Mouse (Mus musculus): ENCODE data around the gene Glrx5. TPM values are rescaled to one million over a fixed set of nuclear protein-coding genes. Genes with fewer than 3 reads are reported as not detected.

Glrx5 gene
- polyA plus RNA-seq, 1 experiment from 2014 or later: 312 TPM

DNA sequence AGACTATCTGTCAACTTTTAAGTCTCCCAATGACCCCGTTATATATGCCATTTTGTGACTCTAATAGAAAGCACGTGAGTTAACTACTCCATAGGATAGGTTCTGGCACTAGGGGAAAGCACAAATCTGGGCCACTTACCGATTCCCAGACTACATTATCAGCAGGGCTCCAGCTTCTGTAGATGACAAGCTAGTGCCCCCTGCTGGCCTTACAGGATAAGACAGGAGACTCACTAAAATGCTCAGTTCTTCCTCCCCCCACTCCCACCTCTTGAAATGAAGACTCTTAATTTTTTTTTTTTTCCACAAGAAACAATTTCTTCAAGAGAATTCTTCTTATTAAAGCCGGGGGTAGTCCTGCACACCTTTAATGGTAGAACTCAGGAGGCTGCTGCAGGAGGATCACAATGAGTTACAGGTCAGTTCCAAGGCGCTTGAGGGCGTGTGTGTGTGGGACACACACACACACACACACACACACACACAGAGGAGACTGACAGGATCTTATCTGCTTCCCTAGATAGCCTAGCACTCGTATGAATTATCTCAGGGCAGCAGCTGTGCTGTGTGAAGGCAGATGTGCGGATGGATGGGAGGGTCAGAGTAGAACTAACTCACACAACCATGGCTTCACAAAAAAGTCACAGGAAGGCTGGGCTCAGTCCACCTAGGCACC is 7.1 kb upstream of the Glrx5 start:
- no peak for DNase-seq (ENCODE audit: low spot score)
- Histone ChIP-seq H3K4me1 (peaks cover 11% of the 10 kb centered on the region; the same call in 1 of the 2 replicates), H3K27ac (no peak overlapping the region), H3K27me3 (ENCODE audit: insufficient read depth, poor library complexity, severe bottlenecking) (no peaks in the 10 kb centered on the region), H3K36me3 (peaks cover 26% of the 10 kb centered on the region), H3K9me3 (peaks cover 12% of the 10 kb centered on the region; the same call in 1 of the 2 replicates), H3K4me3 (no peak overlapping the region)
- 39% methylated on average over 8 of the region's 8 CpGs for WGBS

DNA sequence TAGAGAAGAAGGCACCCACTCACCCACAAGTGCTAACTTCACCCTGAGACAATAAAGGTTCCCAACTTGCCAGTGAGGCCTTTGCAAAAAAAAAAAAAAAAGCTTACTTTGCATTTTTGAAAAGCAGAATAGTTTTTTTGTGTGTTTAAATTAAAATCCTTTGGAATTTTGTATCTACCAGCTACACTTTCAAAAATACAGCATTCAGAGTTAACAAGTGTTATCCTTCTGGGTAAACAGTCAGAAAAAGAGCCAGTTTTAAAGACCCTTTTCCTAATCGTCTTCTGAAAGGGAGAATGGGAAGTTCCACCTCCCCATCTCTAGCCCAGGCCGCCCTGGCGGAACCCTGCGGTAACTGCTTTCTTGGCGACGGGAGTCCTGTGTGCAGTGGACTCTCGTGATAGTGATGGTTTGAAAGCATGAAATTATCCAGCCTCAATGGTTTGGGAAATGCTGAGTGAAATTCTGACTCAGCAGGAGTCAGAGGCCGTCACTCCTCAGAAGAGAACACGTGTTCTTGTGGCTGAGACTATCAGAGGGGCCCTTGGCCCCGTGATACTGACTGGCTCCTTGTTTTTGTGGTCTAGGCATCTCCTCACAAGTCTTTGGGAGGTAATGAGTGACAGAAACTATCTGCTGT is 6.4 kb upstream of the Glrx5 start:
- Histone ChIP-seq H3K4me1 (peaks cover 17% of the 10 kb centered on the region), H3K27ac (no peak overlapping the region), H3K9me3 (peaks cover 12% of the 10 kb centered on the region; the same call in 1 of the 2 replicates), H3K4me3 (no peak overlapping the region), H3K36me3 (peaks cover 26% of the 10 kb centered on the region), H3K27me3 (ENCODE audit: insufficient read depth, poor library complexity, severe bottlenecking) (no peaks in the 10 kb centered on the region)
- no peak for DNase-seq (ENCODE audit: low spot score)
- WGBS: 51% methylated on average over 10 of the region's 10 CpGs

DNA sequence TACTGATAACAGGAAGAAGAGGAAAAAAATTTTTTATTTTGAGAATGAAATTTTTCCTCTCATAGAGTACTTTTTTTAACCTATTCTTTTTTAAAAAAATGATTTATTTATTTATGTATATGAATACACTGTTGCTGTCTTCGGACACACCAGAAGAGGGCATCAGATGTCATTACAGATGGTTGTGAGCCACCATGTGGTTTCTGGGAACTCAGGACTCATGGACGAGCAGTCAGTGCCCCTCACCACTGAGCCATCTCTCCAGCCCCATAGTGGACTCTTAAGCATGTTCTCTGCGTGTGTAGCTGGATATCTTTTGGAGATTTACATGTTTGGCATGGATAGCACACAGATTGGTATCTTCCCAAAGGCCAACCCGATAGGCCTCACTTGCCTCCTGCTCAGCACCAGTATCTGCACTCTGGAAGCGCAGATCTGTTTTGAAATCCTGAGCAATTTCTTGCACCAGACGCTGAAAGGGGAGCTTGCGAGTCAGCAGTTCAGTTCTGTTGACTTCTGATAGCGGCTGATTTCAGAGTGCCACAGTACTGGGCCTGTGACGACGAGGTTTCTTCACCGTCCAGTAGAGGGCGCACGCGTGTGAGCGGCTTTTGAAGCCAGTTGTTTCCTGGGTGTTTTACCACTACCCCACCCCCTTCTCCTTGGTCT is 5.0 kb upstream of the Glrx5 start:
- WGBS: 28% methylated on average over 15 of the region's 15 CpGs
- H3K27me3 ChIP-seq (ENCODE audit: insufficient read depth, poor library complexity, severe bottlenecking): no peaks in the 10 kb centered on the region
- H3K36me3 ChIP-seq: peaks cover 26% of the 10 kb centered on the region
- peaks cover 8% of the 10 kb centered on the region for H3K4me1 ChIP-seq
- no peak overlapping the region for H3K27ac ChIP-seq
- DNase-seq (ENCODE audit: low spot score): peak; percentile 93
- peaks cover 12% of the 10 kb centered on the region; the same call in 1 of the 2 replicates for H3K9me3 ChIP-seq
- no peak overlapping the region for H3K4me3 ChIP-seq

DNA sequence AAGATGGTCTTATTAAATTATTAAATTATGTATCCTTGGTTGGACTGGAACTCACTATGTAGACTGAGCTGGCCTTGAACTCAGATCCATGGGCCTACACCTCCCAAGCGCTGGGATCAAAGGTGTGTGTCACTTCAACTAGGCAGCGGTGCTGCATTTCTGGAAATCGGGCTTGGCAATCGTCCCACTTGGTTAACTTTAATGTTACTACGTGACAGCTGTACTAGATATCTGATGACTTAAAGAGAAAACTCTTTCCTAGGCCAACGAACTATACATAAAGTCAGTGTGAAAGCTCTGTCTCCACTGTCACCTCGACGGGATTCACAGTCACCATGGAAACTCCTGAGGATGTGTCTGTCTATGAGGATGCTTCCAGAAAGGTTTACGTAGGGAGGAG is 2.6 kb upstream of the Glrx5 start:
- Histone ChIP-seq H3K4me1 (peaks cover 25% of the 10 kb centered on the region), H3K4me3 (no peak overlapping the region), H3K27me3 (ENCODE audit: insufficient read depth, poor library complexity, severe bottlenecking) (no peaks in the 10 kb centered on the region), H3K36me3 (peaks cover 16% of the 10 kb centered on the region), H3K27ac (no peak overlapping the region), H3K9me3 (no peaks in the 10 kb centered on the region)
- DNase-seq (ENCODE audit: low spot score): no peak
- 92% methylated on average over 9 of the region's 9 CpGs for WGBS

DNA sequence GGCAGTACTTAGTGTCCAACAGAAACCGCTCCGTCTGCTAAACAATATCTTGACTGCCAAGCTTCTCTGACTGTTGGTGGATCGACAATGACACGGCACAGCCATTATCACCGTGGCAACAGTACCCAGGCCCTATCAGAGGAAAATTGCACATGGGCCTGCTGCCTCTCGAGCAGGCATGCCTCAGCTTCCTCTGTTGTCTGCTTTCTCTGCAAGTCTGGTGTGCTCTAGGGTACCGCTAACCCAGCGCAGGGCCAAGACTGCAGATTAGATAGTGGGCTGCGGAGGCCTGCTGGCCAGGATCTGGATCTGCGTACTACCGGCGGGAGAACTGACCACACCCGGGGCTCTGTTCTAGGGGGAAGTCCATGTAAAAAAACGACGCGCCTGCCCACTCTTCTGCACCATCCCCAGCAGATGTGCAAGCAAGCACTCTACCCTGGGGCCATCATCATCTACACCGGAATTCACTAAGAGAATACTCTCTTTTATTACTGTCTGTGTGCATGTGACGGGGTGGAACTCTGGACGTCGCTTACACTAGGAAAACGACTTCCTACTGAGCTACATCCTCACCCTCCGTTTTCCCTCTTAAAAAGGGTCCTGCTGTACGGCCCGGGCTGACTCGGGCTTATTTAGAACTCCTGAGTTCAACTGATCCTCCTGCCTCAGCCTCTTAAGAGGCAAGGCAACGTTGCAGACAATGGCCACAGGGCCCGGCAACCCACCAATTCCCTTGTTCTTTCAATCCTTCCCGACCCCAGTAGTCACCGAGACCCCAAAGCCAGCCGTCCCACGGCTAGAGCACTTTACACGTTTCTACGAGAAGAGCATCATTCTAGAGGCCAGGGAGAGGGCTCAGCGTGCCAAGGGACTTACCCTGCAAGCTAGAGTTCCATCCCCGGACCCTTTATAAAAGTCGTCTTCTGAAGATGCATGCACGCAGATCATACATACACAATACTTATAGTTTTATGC is 1.1 kb upstream of the Glrx5 start:
- Histone ChIP-seq H3K27ac (peak overlapping the region; percentile 93), H3K27me3 (ENCODE audit: insufficient read depth, poor library complexity, severe bottlenecking) (no peaks in the 10 kb centered on the region), H3K4me1 (peaks cover 32% of the 10 kb centered on the region), H3K36me3 (peaks cover 19% of the 10 kb centered on the region), H3K9me3 (no peaks in the 10 kb centered on the region), H3K4me3 (peak overlapping the region; percentile 88)
- 5% methylated on average over 37 of the region's 37 CpGs for WGBS
- peak; percentile 89 for DNase-seq (ENCODE audit: low spot score)

DNA sequence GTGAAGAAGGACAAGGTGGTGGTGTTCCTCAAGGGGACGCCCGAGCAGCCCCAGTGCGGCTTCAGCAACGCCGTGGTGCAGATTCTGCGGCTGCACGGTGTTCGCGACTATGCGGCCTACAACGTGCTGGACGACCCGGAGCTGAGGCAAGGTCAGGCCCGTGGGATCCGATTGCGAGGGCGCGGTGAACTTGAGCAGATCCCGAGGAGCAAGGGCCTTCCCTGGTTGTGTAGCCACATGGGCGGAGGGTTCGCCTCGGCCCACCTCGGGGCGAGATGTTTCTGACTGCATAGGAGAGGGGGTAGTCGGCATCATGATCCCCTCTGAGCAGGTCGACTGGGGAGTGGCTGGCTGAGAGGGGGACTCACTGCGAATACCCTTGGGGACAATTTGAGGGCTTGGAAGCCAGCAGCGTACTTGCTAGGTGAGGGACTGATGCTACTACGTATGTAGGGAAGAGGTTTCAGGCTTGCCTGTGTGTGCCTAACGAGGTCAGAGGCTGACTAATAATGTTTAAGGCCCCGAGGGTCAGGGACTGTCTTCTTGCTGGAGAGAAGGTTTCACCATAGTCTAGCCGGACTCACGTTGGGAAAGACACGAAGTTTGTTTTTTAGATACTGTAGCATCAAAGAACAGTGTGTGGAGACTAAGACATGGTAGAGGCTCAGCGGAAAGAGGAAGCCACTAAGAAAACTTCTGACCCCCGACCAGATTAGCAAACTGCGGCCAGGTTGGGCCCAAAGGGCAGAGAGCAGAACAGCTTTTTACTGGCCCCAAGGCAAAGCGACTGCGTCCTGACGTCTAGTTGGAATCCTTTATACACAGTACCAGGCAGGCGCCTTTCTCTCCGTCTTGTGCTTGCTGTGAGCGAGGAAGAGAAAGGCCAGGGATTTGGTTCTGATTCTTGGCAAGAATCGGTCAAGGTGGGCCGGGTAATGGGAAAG is 616 bp downstream of the Glrx5 start:
- H3K27ac ChIP-seq: peak overlapping the region; percentile 93
- H3K4me1 ChIP-seq: peaks cover 39% of the 10 kb centered on the region
- 3% methylated on average over 45 of the region's 45 CpGs for WGBS
- H3K4me3 ChIP-seq: peak overlapping the region; percentile 88
- no peaks in the 10 kb centered on the region for H3K9me3 ChIP-seq
- no peaks in the 10 kb centered on the region for H3K27me3 ChIP-seq (ENCODE audit: insufficient read depth, poor library complexity, severe bottlenecking)
- H3K36me3 ChIP-seq: peaks cover 23% of the 10 kb centered on the region
- DNase-seq (ENCODE audit: low spot score): no peak

DNA sequence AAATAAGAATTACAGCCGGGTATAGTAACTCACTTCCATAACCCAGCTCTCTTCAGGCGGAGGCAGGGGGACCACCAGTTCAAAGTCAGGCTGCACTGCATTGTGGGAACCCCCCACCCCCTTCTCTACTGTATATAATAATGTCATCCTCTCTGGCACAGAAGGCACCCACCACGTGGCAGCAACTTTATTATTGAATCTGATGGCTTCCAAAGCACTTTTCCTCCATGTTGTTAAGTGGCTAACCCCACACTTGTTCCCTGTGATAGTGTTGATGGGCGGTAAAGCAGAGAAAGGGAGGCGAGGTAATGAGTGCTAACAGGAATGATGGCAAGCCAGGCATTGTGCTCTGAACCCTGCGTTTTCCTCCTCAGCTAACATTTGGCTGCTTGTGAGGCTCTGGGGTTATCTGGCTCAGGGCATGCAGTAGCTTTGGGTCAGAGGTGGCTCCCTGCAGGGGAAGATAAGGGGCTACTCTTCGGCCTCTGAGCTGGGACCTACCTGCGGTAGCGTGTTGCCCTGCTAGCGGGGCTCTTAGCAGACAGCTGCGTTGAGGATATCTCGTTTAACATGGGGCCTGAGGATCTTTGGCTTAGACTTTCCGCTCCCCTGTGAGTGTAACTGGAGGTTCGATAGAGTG is 1.8 kb downstream of the Glrx5 start:
- 23% methylated on average over 14 of the region's 14 CpGs for WGBS
- peak overlapping the region; percentile 93 for H3K27ac ChIP-seq
- H3K9me3 ChIP-seq: no peaks in the 10 kb centered on the region
- H3K4me1 ChIP-seq: peaks cover 50% of the 10 kb centered on the region
- no peaks in the 10 kb centered on the region for H3K27me3 ChIP-seq (ENCODE audit: insufficient read depth, poor library complexity, severe bottlenecking)
- peak overlapping the region; percentile 88 for H3K4me3 ChIP-seq
- DNase-seq (ENCODE audit: low spot score): peak; percentile 94
- peaks cover 19% of the 10 kb centered on the region for H3K36me3 ChIP-seq

DNA sequence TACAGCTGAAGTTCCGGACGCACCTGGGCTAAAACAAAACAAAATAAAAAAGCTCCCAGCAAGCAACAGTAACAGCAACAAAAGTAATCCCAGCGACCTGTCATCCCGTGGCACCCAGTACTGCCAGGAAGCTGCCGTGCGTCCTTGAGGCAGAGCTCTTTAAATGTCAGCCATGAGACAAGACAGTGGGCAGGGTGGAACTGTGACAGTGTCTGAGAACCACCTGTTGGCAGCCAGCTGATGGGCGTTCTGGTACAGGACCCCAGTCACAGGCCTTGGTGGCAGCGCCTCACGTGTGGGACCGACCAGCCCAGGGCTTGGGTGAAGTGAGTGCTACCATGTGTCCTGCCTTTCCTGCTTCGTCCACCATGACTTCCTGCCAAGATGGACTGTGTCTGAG is 5.7 kb downstream of the Glrx5 start:
- WGBS: 81% methylated on average over 11 of the region's 11 CpGs
- peak overlapping the region; percentile 5; the same call in 1 of the 2 replicates for H3K4me3 ChIP-seq
- H3K36me3 ChIP-seq: peaks cover 39% of the 10 kb centered on the region
- no peak for DNase-seq (ENCODE audit: low spot score)
- no peaks in the 10 kb centered on the region for H3K9me3 ChIP-seq
- H3K27ac ChIP-seq: peak overlapping the region; percentile 73
- peaks cover 54% of the 10 kb centered on the region for H3K4me1 ChIP-seq
- H3K27me3 ChIP-seq (ENCODE audit: insufficient read depth, poor library complexity, severe bottlenecking): no peaks in the 10 kb centered on the region

DNA sequence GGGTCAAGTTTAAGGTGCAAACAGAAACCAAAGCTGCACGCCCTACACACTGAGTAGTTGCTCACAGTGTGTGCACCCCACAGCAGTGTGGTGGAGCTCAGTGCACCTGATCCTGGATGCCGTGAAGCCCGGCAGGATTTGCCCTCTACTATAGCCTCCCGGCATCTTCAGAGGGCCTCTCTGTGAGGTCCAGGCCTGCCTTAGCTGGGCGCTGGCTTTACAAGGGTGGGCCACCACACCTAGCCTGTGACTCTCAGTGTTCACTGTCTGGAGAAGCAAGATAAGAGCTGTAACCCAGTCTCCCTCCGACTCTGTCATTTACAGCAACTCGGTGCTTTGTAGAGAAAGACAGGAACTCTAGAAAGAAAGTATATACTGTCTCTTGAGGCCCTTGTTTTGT is 6.4 kb downstream of the Glrx5 start:
- peaks cover 46% of the 10 kb centered on the region for H3K36me3 ChIP-seq
- WGBS: 45% methylated on average over 7 of the region's 7 CpGs
- H3K9me3 ChIP-seq: no peaks in the 10 kb centered on the region
- H3K4me1 ChIP-seq: peaks cover 47% of the 10 kb centered on the region
- peak overlapping the region; percentile 73; the same call in 1 of the 2 replicates for H3K27ac ChIP-seq
- peak; percentile 92 for DNase-seq (ENCODE audit: low spot score)
- no peaks in the 10 kb centered on the region for H3K27me3 ChIP-seq (ENCODE audit: insufficient read depth, poor library complexity, severe bottlenecking)
- H3K4me3 ChIP-seq: peak overlapping the region; percentile 5; the same call in 1 of the 2 replicates

DNA sequence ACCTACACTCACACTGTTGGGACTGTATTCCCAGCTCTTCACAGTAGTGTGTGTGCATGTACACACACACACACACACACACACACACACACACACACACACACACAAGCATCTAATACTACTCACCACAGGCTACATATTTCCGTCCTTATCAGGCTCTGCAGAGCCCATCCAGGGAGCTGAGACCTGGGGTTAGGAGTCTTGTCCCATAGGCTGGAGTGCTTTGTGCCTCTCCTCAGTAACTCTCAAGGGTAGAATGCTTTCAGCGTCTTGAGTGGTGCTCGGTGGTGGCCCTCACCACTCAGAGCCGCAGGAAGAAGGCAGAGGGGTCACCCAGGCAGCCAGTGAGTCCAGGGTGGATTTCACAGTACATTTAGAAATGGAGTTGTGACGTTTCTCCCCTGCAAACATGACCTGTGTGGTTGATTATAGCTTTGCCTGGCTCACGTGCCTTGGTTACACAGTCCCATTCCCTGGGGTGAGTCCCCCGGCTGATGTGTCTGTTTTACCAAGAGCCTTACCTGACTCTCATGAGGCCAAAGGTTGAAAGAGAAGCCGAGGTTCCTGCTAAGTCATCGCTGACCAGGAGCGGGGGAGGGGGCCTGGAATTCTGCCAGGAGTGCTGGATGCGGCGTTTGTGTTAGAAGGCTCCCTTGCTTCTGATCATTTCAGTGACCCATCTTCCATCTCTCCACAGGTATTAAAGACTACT is 7.2 kb downstream of the Glrx5 start:
- WGBS: 34% methylated on average over 12 of the region's 12 CpGs
- DNase-seq (ENCODE audit: low spot score): no peak

DNA sequence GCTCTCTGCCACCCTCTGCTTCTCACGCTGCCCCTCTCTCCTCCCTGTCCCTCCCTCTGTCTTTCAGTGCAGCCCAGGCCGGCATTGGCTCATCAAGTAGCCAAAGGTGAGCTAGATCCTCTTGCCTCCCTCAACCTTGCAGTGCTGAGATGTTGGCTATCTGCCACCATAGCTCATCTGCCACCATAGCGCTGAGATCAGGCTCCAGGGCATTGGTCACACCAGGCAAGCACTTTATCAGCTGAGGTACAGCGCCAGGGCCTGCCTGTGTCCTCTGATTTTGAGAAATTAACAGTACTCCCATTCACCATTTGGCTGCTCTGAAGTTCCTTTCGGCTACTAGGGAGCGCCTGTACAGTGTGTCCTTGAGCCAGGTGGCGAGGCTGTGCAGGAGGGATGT is 8.5 kb downstream of the Glrx5 start:
- no peak overlapping the region for H3K4me3 ChIP-seq
- H3K4me1 ChIP-seq: peaks cover 42% of the 10 kb centered on the region
- DNase-seq (ENCODE audit: low spot score): no peak
- peaks cover 48% of the 10 kb centered on the region for H3K36me3 ChIP-seq
- H3K27ac ChIP-seq: no peak overlapping the region
- H3K27me3 ChIP-seq (ENCODE audit: insufficient read depth, poor library complexity, severe bottlenecking): no peaks in the 10 kb centered on the region
- 92% methylated on average over 7 of the region's 7 CpGs for WGBS
- H3K9me3 ChIP-seq: no peaks in the 10 kb centered on the region

More for the DNA sequence above, 7.2 kb downstream of the Glrx5 start:
- Histone ChIP-seq H3K4me1 (peaks cover 44% of the 10 kb centered on the region), H3K9me3 (no peaks in the 10 kb centered on the region), H3K27ac (peak overlapping the region; percentile 73; the same call in 1 of the 2 replicates), H3K4me3 (no peak overlapping the region), H3K36me3 (peaks cover 49% of the 10 kb centered on the region), H3K27me3 (ENCODE audit: insufficient read depth, poor library complexity, severe bottlenecking) (no peaks in the 10 kb centered on the region)

All from heart, embryonic 10.5 days (tissue).